Mouse (Mus musculus) small intestine, adult 2 months (tissue): ENCODE results near the gene Elmo2. TPM values are rescaled to one million over a fixed set of nuclear protein-coding genes. Genes with fewer than 3 reads are reported as not detected.

Experiments
- H3K27ac ChIP-seq: fragments of 200-500 bp; 2 replicates; pipeline ENCODE4 v1.5.1; 2012; ENCODE audit warnings: low read depth, low read length, control low read depth, inconsistent platforms; ENCODE audit not compliant: insufficient read depth
- H3K27me3 ChIP-seq: fragments of 200-500 bp; 2 replicates; pipeline ENCODE4 v1.6.1; 2012; ENCODE audit warnings: mild to moderate bottlenecking, moderate library complexity, low read length, inconsistent platforms; ENCODE audit not compliant: control insufficient read depth, insufficient read depth
- H3K36me3 ChIP-seq: fragments of 200-500 bp; 2 replicates; pipeline ENCODE4 v1.6.1; 2012; ENCODE audit warnings: mild to moderate bottlenecking, low read length, control low read depth, inconsistent platforms; ENCODE audit not compliant: control insufficient read depth, insufficient read depth
- H3K4me1 ChIP-seq: fragments of 200-500 bp; 2 replicates; pipeline ENCODE4 v1.6.1; 2012; ENCODE audit warnings: low read length, inconsistent platforms, mixed read lengths; ENCODE audit not compliant: control insufficient read depth, insufficient read depth, insufficient read length
- H3K4me3 ChIP-seq: fragments of 200-500 bp; 2 replicates; pipeline ENCODE4 v1.5.1; 2012; ENCODE audit warnings: low read depth, mild to moderate bottlenecking, control low read depth, inconsistent platforms, low read length, moderate library complexity
- CTCF ChIP-seq: fragments of 200-500 bp; IDR thresholded peaks from 2 replicates; pipeline ENCODE4 v1.5.1; 2012; ENCODE audit warnings: low read depth, mild to moderate bottlenecking, control low read depth, inconsistent platforms, low read length, moderate library complexity, mixed read lengths; ENCODE audit not compliant: insufficient replicate concordance, insufficient read length; ENCODE audit errors: extremely low read depth
- POLR2A ChIP-seq: fragments of 200-500 bp; IDR thresholded peaks from 2 replicates; pipeline ENCODE4 v1.6.1; 2012; ENCODE audit warnings: low read depth, mild to moderate bottlenecking, control low read depth, inconsistent platforms, low read length, moderate library complexity
- WGBS: fragments of 180-500 bp; shearing (Covaris S2); methylation state at CpG from one replicate; pipeline ENCODE4 v1.1.7; 2018; 5-methylcytosine and 5-hydroxymethylcytosine counted together
- polyA plus RNA-seq: library from polyadenylated mRNA; depleted of rRNA; stranded (reverse); fragments of >200 nt; gene quantifications from 2 replicates; pipeline ENCODE4 v1.2.3, GENCODE M21; 2012

Elmo2 gene
- polyA plus RNA-seq, 1 experiment = 66.1 TPM

GRCm38 (mm10) chr2:165256213-165256612 is 70.1 kb downstream of the Elmo2 start:
- Histone ChIP-seq H3K27ac (no peak overlapping the region), H3K4me3 (no peak overlapping the region), H3K27me3 (no peaks in the 10 kb centered on the region; the same call in 1 of the 2 replicates), H3K4me1 (no peaks in the 10 kb centered on the region), H3K36me3 (no peaks in the 10 kb centered on the region)
- 65% methylated on average over 10 of the region's 10 CpGs for WGBS
- TF ChIP-seq CTCF (no peak), POLR2A (no peak)

- Histone ChIP-seq H3K36me3 (no peaks in the 10 kb centered on the region), H3K4me3 (no peak overlapping the region), H3K27me3 (no peaks in the 10 kb centered on the region; the same call in 1 of the 2 replicates), H3K27ac (no peak overlapping the region), H3K4me1 (no peaks in the 10 kb centered on the region)
- no peak for TF ChIP-seq POLR2A
- TF ChIP-seq CTCF = no peak
- 24% methylated on average over 10 of the region's 10 CpGs for WGBS
Observed at GRCm38 (mm10) chr2:165253867-165254266, 72.4 kb downstream of the Elmo2 start.

- H3K4me1 ChIP-seq = no peaks in the 10 kb centered on the region
- TF ChIP-seq CTCF (no peak), POLR2A (no peak)
- H3K27me3 ChIP-seq = no peaks in the 10 kb centered on the region; the same call in 1 of the 2 replicates
- H3K27ac ChIP-seq = no peak overlapping the region
- WGBS = 71% methylated on average over 8 of the region's 8 CpGs
- no peaks in the 10 kb centered on the region for H3K36me3 ChIP-seq
- no peak overlapping the region for H3K4me3 ChIP-seq
Observed at GRCm38 (mm10) chr2:165253269-165253668, 73.0 kb downstream of the Elmo2 start.

- Histone ChIP-seq H3K36me3 (no peaks in the 10 kb centered on the region), H3K27me3 (no peaks in the 10 kb centered on the region; the same call in 1 of the 2 replicates), H3K4me1 (no peaks in the 10 kb centered on the region), H3K4me3 (no peak overlapping the region), H3K27ac (no peak overlapping the region)
- WGBS = 60% methylated on average over 9 of the region's 9 CpGs
- TF ChIP-seq CTCF = no peak
- no peak for TF ChIP-seq POLR2A
Observed at GRCm38 (mm10) chr2:165252801-165253200, 73.5 kb downstream of the Elmo2 start.

- Histone ChIP-seq H3K27me3 (no peaks in the 10 kb centered on the region; the same call in 1 of the 2 replicates), H3K4me1 (no peaks in the 10 kb centered on the region), H3K27ac (no peak overlapping the region), H3K4me3 (no peak overlapping the region), H3K36me3 (no peaks in the 10 kb centered on the region)
- TF ChIP-seq POLR2A = no peak
- TF ChIP-seq CTCF = no peak
- 74% methylated on average over 8 of the region's 8 CpGs for WGBS
Observed at GRCm38 (mm10) chr2:165252381-165252780, 73.9 kb downstream of the Elmo2 start.

- H3K4me3 ChIP-seq = no peak overlapping the region
- no peaks in the 10 kb centered on the region; the same call in 1 of the 2 replicates for H3K27me3 ChIP-seq
- H3K27ac ChIP-seq = no peak overlapping the region
- no peak for TF ChIP-seq POLR2A
- WGBS = 17% methylated on average over 1 of the region's 1 CpGs
- H3K4me1 ChIP-seq = no peaks in the 10 kb centered on the region
- no peaks in the 10 kb centered on the region for H3K36me3 ChIP-seq
Observed at GRCm38 (mm10) chr2:165250903-165251302, 75.4 kb downstream of the Elmo2 start.

- no peaks in the 10 kb centered on the region for H3K4me1 ChIP-seq
- H3K27ac ChIP-seq = no peak overlapping the region
- TF ChIP-seq CTCF (no peak), POLR2A (no peak)
- H3K4me3 ChIP-seq = no peak overlapping the region
- no peaks in the 10 kb centered on the region for H3K36me3 ChIP-seq
- 46% methylated on average over 3 of the region's 3 CpGs for WGBS
- H3K27me3 ChIP-seq = peaks cover 4% of the 10 kb centered on the region; the same call in 1 of the 2 replicates
Observed at GRCm38 (mm10) chr2:165248967-165249366, 77.3 kb downstream of the Elmo2 start.
